Mouse (Mus musculus) cortical plate, adult 2 months (tissue): ENCODE measurements around the gene Wdr37. TPM values are rescaled to one million over a fixed set of nuclear protein-coding genes. Genes with fewer than 3 reads are reported as not detected.
"Not testable (repeated sequence)": the region's sequence is repeated elsewhere in the genome, so short reads cannot be mapped to it uniquely, and the experiment has no call there.

Experiments used
- H3K27ac ChIP-seq: fragments of 200-500 bp; 2 replicates; pipeline ENCODE4 v1.5.1; 2012; ENCODE audit warnings: low read length, control low read depth, inconsistent platforms; ENCODE audit not compliant: insufficient read depth
- H3K4me1 ChIP-seq: fragments of 200-500 bp; 2 replicates; pipeline ENCODE4 v1.6.1; 2011; ENCODE audit warnings: low read length; ENCODE audit not compliant: control insufficient read depth, insufficient read depth
- H3K4me3 ChIP-seq: fragments of 200-500 bp; 2 replicates; pipeline ENCODE4 v1.5.1; 2011; ENCODE audit warnings: mild to moderate bottlenecking, low read length, control low read depth; ENCODE audit not compliant: insufficient read depth
- CTCF ChIP-seq: fragments of 200-500 bp; IDR thresholded peaks from 2 replicates; pipeline ENCODE4 v1.5.1; 2011; ENCODE audit warnings: mild to moderate bottlenecking, control low read depth, low read length; ENCODE audit not compliant: insufficient read depth; ENCODE audit errors: extremely low read depth
- POLR2A ChIP-seq: fragments of 200-500 bp; IDR thresholded peaks from 2 replicates; pipeline ENCODE4 v1.6.1; 2011; ENCODE audit warnings: mild to moderate bottlenecking, low read length, control low read depth; ENCODE audit not compliant: insufficient read depth; ENCODE audit errors: extremely low read depth
- polyA plus RNA-seq: library from polyadenylated mRNA; depleted of rRNA; stranded (reverse); fragments of >200 nt; gene quantifications from 2 replicates; pipeline ENCODE4 v1.2.3, GENCODE M21; 2012

Wdr37 gene
- polyA plus RNA-seq, 1 experiment, result 47.5 TPM

GRCm38 (mm10) chr13:8847702-8848101 is 24.0 kb downstream of the Wdr37 start:
- Histone ChIP-seq H3K4me1 (peaks cover 2% of the 10 kb centered on the region; the same call in 1 of the 2 replicates), H3K27ac (no peak overlapping the region; the same call in 1 of the 2 replicates), H3K4me3 (no peak overlapping the region)
- TF ChIP-seq CTCF (peak; percentile 40; the same call in 1 of the 2 replicates), POLR2A (no peak)

- no peak overlapping the region for H3K4me3 ChIP-seq
- TF ChIP-seq CTCF, result no peak
- no peak for TF ChIP-seq POLR2A
- H3K4me1 ChIP-seq, result no peaks in the 10 kb centered on the region
- H3K27ac ChIP-seq, result peak overlapping the region; percentile 30; the same call in 1 of the 2 replicates
Observed at GRCm38 (mm10) chr13:8842273-8842672, 29.4 kb downstream of the Wdr37 start.

GRCm38 (mm10) chr13:8841846-8842245 is 29.9 kb downstream of the Wdr37 start:
- peak overlapping the region; percentile 30 for H3K27ac ChIP-seq
- H3K4me1 ChIP-seq, H3K4me3 ChIP-seq: not testable (repeated sequence)

GRCm38 (mm10) chr13:8840941-8841340 is 30.8 kb downstream of the Wdr37 start:
- TF ChIP-seq CTCF, result no peak
- TF ChIP-seq POLR2A, result no peak
- no peaks in the 10 kb centered on the region for H3K4me1 ChIP-seq
- peak overlapping the region; percentile 10; the same call in 1 of the 2 replicates for H3K27ac ChIP-seq
- H3K4me3 ChIP-seq, result no peak overlapping the region

GRCm38 (mm10) chr13:8839937-8840336 is 31.8 kb downstream of the Wdr37 start:
- TF ChIP-seq CTCF (no peak), POLR2A (no peak)
- Histone ChIP-seq H3K27ac (peak overlapping the region; percentile 53; the same call in 1 of the 2 replicates), H3K4me3 (no peak overlapping the region), H3K4me1 (no peaks in the 10 kb centered on the region)

- Histone ChIP-seq H3K4me3 (no peak overlapping the region), H3K27ac (no peak overlapping the region)
- no peak for TF ChIP-seq POLR2A
- TF ChIP-seq CTCF, result no peak
Observed at GRCm38 (mm10) chr13:8839111-8839510, 32.6 kb downstream of the Wdr37 start.

GRCm38 (mm10) chr13:8838394-8838793 is 33.3 kb downstream of the Wdr37 start:
- peaks cover 5% of the 10 kb centered on the region; the same call in 1 of the 2 replicates for H3K4me1 ChIP-seq
- no peak for TF ChIP-seq POLR2A
- no peak for TF ChIP-seq CTCF
- H3K4me3 ChIP-seq, result no peak overlapping the region
- H3K27ac ChIP-seq, result no peak overlapping the region

More at GRCm38 (mm10) chr13:8839111-8839510, 32.6 kb downstream of the Wdr37 start:
- peaks cover under 1% of the 10 kb centered on the region; the same call in 1 of the 2 replicates for H3K4me1 ChIP-seq

GRCm38 (mm10) chr13:8834573-8834972 is 37.1 kb downstream of the Wdr37 start:
- TF ChIP-seq POLR2A, result no peak
- TF ChIP-seq CTCF, result no peak
- H3K27ac ChIP-seq, result no peak overlapping the region
- peaks cover 6% of the 10 kb centered on the region; the same call in 1 of the 2 replicates for H3K4me1 ChIP-seq
- no peak overlapping the region for H3K4me3 ChIP-seq

GRCm38 (mm10) chr13:8831546-8832251 is 40.0 kb downstream of the Wdr37 start:
- H3K4me3 ChIP-seq, result no peak overlapping the region
- no peak overlapping the region for H3K27ac ChIP-seq
- no peak for TF ChIP-seq CTCF
- no peak for TF ChIP-seq POLR2A
- peaks cover 6% of the 10 kb centered on the region; the same call in 1 of the 2 replicates for H3K4me1 ChIP-seq

- Histone ChIP-seq H3K4me3 (no peak overlapping the region), H3K4me1 (peaks cover 6% of the 10 kb centered on the region; the same call in 1 of the 2 replicates), H3K27ac (no peak overlapping the region)
- TF ChIP-seq CTCF, result no peak
- TF ChIP-seq POLR2A, result no peak
Observed at GRCm38 (mm10) chr13:8830696-8831095, 41.0 kb downstream of the Wdr37 start.
